In the genomic region with DNA sequence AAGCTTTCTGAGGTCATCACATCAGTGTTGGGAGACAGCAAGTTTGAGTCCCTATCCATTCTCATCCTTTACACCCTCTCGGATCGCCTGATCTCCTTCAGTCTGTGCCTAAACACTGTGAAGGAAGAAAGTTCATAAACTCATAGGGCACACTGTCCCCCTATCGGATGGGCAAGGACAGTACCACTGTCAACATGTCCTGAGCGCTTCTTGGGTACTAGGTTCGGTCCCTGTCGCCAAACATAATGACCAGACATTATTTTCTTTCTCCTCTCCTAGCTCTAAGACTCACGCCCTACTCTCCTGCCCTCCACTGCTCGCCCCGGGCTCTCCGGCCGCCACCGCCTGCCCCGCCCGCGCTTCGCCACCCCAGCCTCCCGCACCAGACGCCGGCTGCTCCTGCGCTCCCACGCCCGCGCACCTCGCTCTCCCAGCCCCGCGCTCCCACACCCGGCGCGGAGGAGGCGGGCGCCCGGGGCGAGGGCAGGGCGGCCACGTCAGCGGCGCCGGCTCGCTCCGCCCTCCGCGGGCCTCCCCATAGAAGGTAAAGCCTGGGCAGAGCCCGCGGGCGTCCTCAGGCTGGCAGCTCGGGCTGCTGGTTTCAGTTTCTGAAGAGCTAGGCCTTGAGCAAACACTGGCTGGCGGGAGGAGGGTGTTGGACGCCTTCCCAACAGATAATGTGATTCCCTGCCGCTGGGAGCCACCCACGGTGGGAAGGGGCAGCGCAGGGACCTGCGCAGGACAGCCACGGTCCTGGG, we compare ENCODE assay signal across 8 mouse cellular contexts.
A peak's percentile ranks its signal among the peaks of the same experiment; 100 is the strongest.
DNase-seq lines count a peak whose midpoint lies in the region; ATAC-seq and TF ChIP-seq lines count a peak whose summit lies in the region.

No protein-coding gene starts in this region.

- H3K27me3 ChIP-seq in heart, embryonic 10.5 days (ENCODE audit: insufficient read depth, poor library complexity, severe bottlenecking) = no peaks in the 10 kb centered on the region
- no peaks in the 10 kb centered on the region for H3K27me3 ChIP-seq in kidney, embryonic 15.5 days
- H3K27me3 ChIP-seq in limb, embryonic 15.5 days = no peaks in the 10 kb centered on the region
- no peaks in the 10 kb centered on the region for H3K27me3 ChIP-seq in midbrain, postnatal 0 days (ENCODE audit: insufficient read depth, low read length)

- peak overlapping the region; percentile 73 for H3K4me2 ChIP-seq in kidney, embryonic 15.5 days
- peak overlapping the region; percentile 71 for H3K4me2 ChIP-seq in limb, embryonic 15.5 days
- H3K4me2 ChIP-seq in midbrain, postnatal 0 days (ENCODE audit: low read depth, low read length, poor library complexity, severe bottlenecking) = peak overlapping the region; percentile 92

- H3K4me1 ChIP-seq in heart, embryonic 10.5 days = peaks cover 42% of the 10 kb centered on the region
- peaks cover 40% of the 10 kb centered on the region for H3K4me1 ChIP-seq in kidney, embryonic 15.5 days
- peaks cover 14% of the 10 kb centered on the region for H3K4me1 ChIP-seq in limb, embryonic 15.5 days
- peaks cover 6% of the 10 kb centered on the region; the same call in 1 of the 2 replicates for H3K4me1 ChIP-seq in midbrain, postnatal 0 days (ENCODE audit: insufficient read depth, low read length)

- peak overlapping the region; percentile 58 for H3K9ac ChIP-seq in kidney, embryonic 15.5 days
- H3K9ac ChIP-seq in limb, embryonic 15.5 days = peak overlapping the region; percentile 55
- peak overlapping the region; percentile 76 for H3K9ac ChIP-seq in midbrain, postnatal 0 days (replicated peaks; ENCODE audit: low read length, poor library complexity, severe bottlenecking)

- peak; percentile 65 for TF ChIP-seq CTCF in midbrain, postnatal 0 days (IDR thresholded peaks at IDR 0.05)

- H3K36me3 ChIP-seq in heart, embryonic 10.5 days = no peaks in the 10 kb centered on the region
- no peaks in the 10 kb centered on the region for H3K36me3 ChIP-seq in kidney, embryonic 15.5 days
- no peaks in the 10 kb centered on the region for H3K36me3 ChIP-seq in limb, embryonic 15.5 days
- H3K36me3 ChIP-seq in midbrain, postnatal 0 days (ENCODE audit: insufficient read depth, low read length) = no peaks in the 10 kb centered on the region

- WGBS in heart, embryonic 10.5 days = under 1% methylated on average over 53 of the region's 53 CpGs
- under 1% methylated on average over 53 of the region's 53 CpGs for WGBS in kidney, embryonic 15.5 days
- WGBS in limb, embryonic 15.5 days = 1% methylated on average over 52 of the region's 53 CpGs
- WGBS in midbrain, postnatal 0 days = 2% methylated on average over 53 of the region's 53 CpGs

- H3K27ac ChIP-seq in heart, embryonic 10.5 days = peak overlapping the region; percentile 97
- H3K27ac ChIP-seq in kidney, embryonic 15.5 days = peak overlapping the region; percentile 98
- peak overlapping the region; percentile 93 for H3K27ac ChIP-seq in limb, embryonic 15.5 days
- peak overlapping the region; percentile 66 for H3K27ac ChIP-seq in midbrain, postnatal 0 days (ENCODE audit: low read depth, low read length)

- peak; percentile 89 to 91 for DNase-seq in B cell, adult 2 months
- peak; percentile 93 for DNase-seq in brain, adult 2 months (ENCODE audit: low read depth, low spot score)
- DNase-seq in heart, embryonic 10.5 days (ENCODE audit: low spot score) = peak; percentile 94
- peak; percentile 89 for DNase-seq in midbrain, postnatal 0 days (ENCODE audit: low spot score)
- peak; percentile 82 to 91 for DNase-seq in spleen, postnatal 10 days (ENCODE audit: low spot score in 2 of 2)

- H3K9me3 ChIP-seq in heart, embryonic 10.5 days = no peaks in the 10 kb centered on the region
- H3K9me3 ChIP-seq in kidney, embryonic 15.5 days (replicated peaks) = no peaks in the 10 kb centered on the region
- H3K9me3 ChIP-seq in limb, embryonic 15.5 days = no peaks in the 10 kb centered on the region
- H3K9me3 ChIP-seq in midbrain, postnatal 0 days (ENCODE audit: low read length) = no peaks in the 10 kb centered on the region

- H3K4me3 ChIP-seq in heart, embryonic 10.5 days = peak overlapping the region; percentile 66
- H3K4me3 ChIP-seq in kidney, embryonic 15.5 days (replicated peaks) = peak overlapping the region; percentile 54
- H3K4me3 ChIP-seq in limb, embryonic 15.5 days = peak overlapping the region; percentile 49
- peak overlapping the region; percentile 62 for H3K4me3 ChIP-seq in midbrain, postnatal 0 days (ENCODE audit: low read depth, low read length)

- ATAC-seq in erythroblast, adult 5-6 weeks (replicated peaks; ENCODE audit: low FRiP score, poor library complexity, severe bottlenecking) = peak; percentile 81
- peak; percentile 97 for ATAC-seq in kidney, embryonic 15.5 days (replicated peaks; ENCODE audit: low FRiP score)
- peak; percentile 92 for ATAC-seq in limb, embryonic 15.5 days (ENCODE audit: insufficient number of reproducible peaks, low FRiP score, low TSS enrichment, low read depth)
- ATAC-seq in midbrain, postnatal 0 days (ENCODE audit: low FRiP score) = peak; percentile 91

Comparison
In these comparisons a context has a peak if more than half of its experiments do, and no peak if none do; other contexts are left out.
1. Peak in every context shown above with its lines: DNase-seq, ATAC-seq, H3K4me3 ChIP-seq and H3K27ac ChIP-seq.